Mouse (Mus musculus) liver (tissue): ENCODE results near the gene Tsc1.

ENCODE experiments used
- DNase-seq: peaks from one replicate; pipeline ENCODE4 v3.0.0-alpha.2; 2020; ENCODE audit warnings: mixed read lengths

Gene Tsc1

GRCm38 (mm10) chr2:28616358-28616757 lies 24.7 kb upstream of the Tsc1 start:
- peak; percentile 77 for DNase-seq

GRCm38 (mm10) chr2:28616874-28617273 lies 24.2 kb upstream of the Tsc1 start:
- peak; percentile 92 for DNase-seq

GRCm38 (mm10) chr2:28617498-28618486 lies 23.2 kb upstream of the Tsc1 start:
- DNase-seq = peak; percentile 71

- peak; percentile 36 for DNase-seq
Observed at GRCm38 (mm10) chr2:28618777-28619336, 22.2 kb upstream of the Tsc1 start.

GRCm38 (mm10) chr2:28619369-28619768 lies 21.7 kb upstream of the Tsc1 start:
- peak; percentile 45 for DNase-seq

- DNase-seq = peak; percentile 48
Observed at GRCm38 (mm10) chr2:28620522-28620921, 20.5 kb upstream of the Tsc1 start.

GRCm38 (mm10) chr2:28621111-28621510 lies 19.9 kb upstream of the Tsc1 start:
- no peak for DNase-seq

GRCm38 (mm10) chr2:28621664-28622171 lies 19.3 kb upstream of the Tsc1 start, which contains the start of gene Gfi1b:
Gene Gfi1b (minus strand): TSS chr2:28621982.
- DNase-seq = peak; percentile 81

- DNase-seq = peak; percentile 82
Observed at GRCm38 (mm10) chr2:28622521-28623124, 18.4 kb upstream of the Tsc1 start.

GRCm38 (mm10) chr2:28624870-28625269 lies 16.2 kb upstream of the Tsc1 start:
- peak; percentile 36 for DNase-seq

GRCm38 (mm10) chr2:28626038-28626437 lies 15.0 kb upstream of the Tsc1 start:
- no peak for DNase-seq

- no peak for DNase-seq
Observed at GRCm38 (mm10) chr2:28628053-28628452, 13.0 kb upstream of the Tsc1 start.

- peak; percentile 25 for DNase-seq
Observed at GRCm38 (mm10) chr2:28629911-28630381, 11.1 kb upstream of the Tsc1 start.

- no peak for DNase-seq
Observed at GRCm38 (mm10) chr2:28632626-28633025, 8.4 kb upstream of the Tsc1 start.

- DNase-seq = no peak
Observed at GRCm38 (mm10) chr2:28633136-28633535, 7.9 kb upstream of the Tsc1 start.

- no peak for DNase-seq
Observed at GRCm38 (mm10) chr2:28635199-28635598, 5.8 kb upstream of the Tsc1 start.

- no peak for DNase-seq
Observed at GRCm38 (mm10) chr2:28637106-28637845, 3.8 kb upstream of the Tsc1 start.

- peak; percentile 42 for DNase-seq
Observed at GRCm38 (mm10) chr2:28638352-28638751, 2.7 kb upstream of the Tsc1 start.

GRCm38 (mm10) chr2:28638886-28639285 lies 2.1 kb upstream of the Tsc1 start:
- DNase-seq = peak; percentile 67

- DNase-seq = peak; percentile 73
Observed at GRCm38 (mm10) chr2:28639794-28640193, 1.2 kb upstream of the Tsc1 start.

GRCm38 (mm10) chr2:28641435-28641941 lies 460 bp downstream of the Tsc1 start:
- peak; percentile 39 for DNase-seq

- DNase-seq = no peak
Observed at GRCm38 (mm10) chr2:28643081-28643480, 2.1 kb downstream of the Tsc1 start.
